Comparison of ENCODE assay signal across 8 mouse cellular contexts in the genomic region with DNA sequence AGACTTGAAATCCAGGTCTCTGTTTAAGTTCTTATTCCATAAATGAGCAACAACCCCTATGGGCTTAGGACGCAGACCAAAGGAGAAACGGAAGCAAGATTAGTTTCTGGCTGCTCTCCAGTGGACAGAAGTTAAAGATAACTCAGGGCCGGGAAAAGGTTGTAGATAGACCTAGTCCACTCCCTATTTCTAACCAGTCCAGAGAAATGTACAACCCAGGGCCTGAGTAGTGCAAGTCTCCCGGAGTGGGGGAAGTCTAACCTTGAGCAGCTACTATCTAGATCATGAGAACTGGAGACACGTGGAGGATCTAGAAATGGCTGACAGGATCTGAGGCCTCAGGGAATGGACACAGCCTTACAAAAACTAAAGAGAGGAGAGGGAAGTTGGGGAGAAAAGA. TPM values are rescaled to one million over a fixed set of nuclear protein-coding genes. Genes with fewer than 3 reads are reported as not detected.
A peak's percentile ranks its signal among the peaks of the same experiment; 100 is the strongest.
DNase-seq lines count a peak whose midpoint lies in the region; ATAC-seq and TF ChIP-seq lines count a peak whose summit lies in the region.

No protein-coding gene starts in this region.

- peak overlapping the region; percentile 71 for H3K27ac ChIP-seq in heart, adult 2 months
- H3K27ac ChIP-seq in kidney, embryonic 15.5 days: peak overlapping the region; percentile 96
- peak overlapping the region; percentile 96 for H3K27ac ChIP-seq in midbrain, embryonic 15.5 days

- 4% methylated on average over 5 of the region's 5 CpGs for WGBS in heart, adult 2 months
- WGBS in kidney, embryonic 15.5 days: 9% methylated on average over 5 of the region's 5 CpGs
- 27% methylated on average over 5 of the region's 5 CpGs for WGBS in midbrain, embryonic 15.5 days

- peaks cover 6% of the 10 kb centered on the region for H3K79me2 ChIP-seq in heart, adult 2 months (replicated peaks; ENCODE audit: control insufficient read depth, insufficient read depth, low read length)

- H3K9me3 ChIP-seq in kidney, embryonic 15.5 days (replicated peaks): no peaks in the 10 kb centered on the region
- H3K9me3 ChIP-seq in midbrain, embryonic 15.5 days: no peaks in the 10 kb centered on the region

- H3K9ac ChIP-seq in heart, adult 2 months (ENCODE audit: low read depth, low read length): peak overlapping the region; percentile 90
- H3K9ac ChIP-seq in kidney, embryonic 15.5 days: peak overlapping the region; percentile 86
- H3K9ac ChIP-seq in midbrain, embryonic 15.5 days: peak overlapping the region; percentile 92

- ATAC-seq in kidney, embryonic 15.5 days (replicated peaks; ENCODE audit: low FRiP score): peak; percentile 37; the same call in 1 of the 2 replicates
- ATAC-seq in midbrain, embryonic 15.5 days (replicated peaks): 0 out of 2 replicates have a peak, but pooled peaks have one; percentile 5

- no peak for TF ChIP-seq CTCF in heart, adult 2 months (IDR thresholded peaks at IDR 0.05)

- peaks cover 6% of the 10 kb centered on the region for H3K4me1 ChIP-seq in heart, adult 2 months (ENCODE audit: control insufficient read depth, insufficient read depth, low read length)
- H3K4me1 ChIP-seq in kidney, embryonic 15.5 days: peaks cover 42% of the 10 kb centered on the region
- peaks cover 38% of the 10 kb centered on the region for H3K4me1 ChIP-seq in midbrain, embryonic 15.5 days

- H3K4me2 ChIP-seq in kidney, embryonic 15.5 days: peak overlapping the region; percentile 85
- H3K4me2 ChIP-seq in midbrain, embryonic 15.5 days: peak overlapping the region; percentile 76

- peak; percentile 52 for DNase-seq in cerebellum, adult 9-10 months
- no peak for DNase-seq in cerebellum, postnatal 25 days
- peak; percentile 70 for DNase-seq in R1 (ENCODE audit: low read depth, low spot score)
- peak; percentile 28 to 34 for DNase-seq in heart, adult 2 months
- no peak for DNase-seq in right cerebral cortex, adult 18-20 months
- DNase-seq in right cerebral cortex, postnatal 25 days: no peak

- peaks cover 4% of the 10 kb centered on the region; the same call in 1 of the 2 replicates for H3K36me3 ChIP-seq in heart, adult 2 months (ENCODE audit: control insufficient read depth, insufficient read depth, low read length)
- peaks cover 36% of the 10 kb centered on the region for H3K36me3 ChIP-seq in kidney, embryonic 15.5 days
- peaks cover 13% of the 10 kb centered on the region for H3K36me3 ChIP-seq in midbrain, embryonic 15.5 days (replicated peaks)

- peak overlapping the region; percentile 90 for H3K4me3 ChIP-seq in heart, adult 2 months
- H3K4me3 ChIP-seq in kidney, embryonic 15.5 days (replicated peaks): peak overlapping the region; percentile 68
- H3K4me3 ChIP-seq in midbrain, embryonic 15.5 days: peak overlapping the region; percentile 74

- intact Hi-C loops in heart, adult 2 months (cut with DNase I): loop anchor here (2.0 kb wide), 1 partner anchor 18 kb away; no protein-coding TSS in a partner anchor

- no peak for TF ChIP-seq EP300 in heart, adult 2 months (IDR thresholded peaks at IDR 0.05; ENCODE audit: insufficient read depth, low read depth, low read length)

- TF ChIP-seq POLR2A in heart, adult 2 months (IDR thresholded peaks at IDR 0.05; ENCODE audit: insufficient read depth, low read depth, low read length): no peak

- no peaks in the 10 kb centered on the region for H3K27me3 ChIP-seq in heart, adult 2 months (ENCODE audit: control insufficient read depth, insufficient read depth, low read length)
- no peaks in the 10 kb centered on the region for H3K27me3 ChIP-seq in kidney, embryonic 15.5 days
- H3K27me3 ChIP-seq in midbrain, embryonic 15.5 days (replicated peaks): no peaks in the 10 kb centered on the region

RNA-seq across cellular contexts. Expression of gene Atpif1, which starts 1.0 kb away (rescaled TPM):
- total RNA-seq in heart, adult 2 months (2021): 100 to 1,000 TPM; 287 to 299 TPM
- 146 and 164 TPM in 2 replicates for polyA plus RNA-seq in heart, adult 2 months (2012; rRNA removed)
- 1,106 and 1,152 TPM in 2 replicates for polyA plus RNA-seq in kidney, embryonic 15.5 days (2015; fragmentation: Nextera tagmentation; extraction: Ambion mirVana)
- polyA plus RNA-seq in midbrain, embryonic 15.5 days (2015; fragmentation: Nextera tagmentation; extraction: Ambion mirVana): 1,207 and 1,280 TPM in 2 replicates

RNA-seq across cellular contexts. Expression of gene Dnajc8, which starts 2.9 kb away (rescaled TPM):
- total RNA-seq in heart, adult 2 months (2021): 10 to 100 TPM; 53.3 to 58.8 TPM
- polyA plus RNA-seq in heart, adult 2 months (2012; rRNA removed): 29.1 and 40.0 TPM in 2 replicates
- polyA plus RNA-seq in kidney, embryonic 15.5 days (2015; fragmentation: Nextera tagmentation; extraction: Ambion mirVana): 166 and 167 TPM in 2 replicates
- polyA plus RNA-seq in midbrain, embryonic 15.5 days (2015; fragmentation: Nextera tagmentation; extraction: Ambion mirVana): 130 and 131 TPM in 2 replicates

RNA-seq across cellular contexts. Expression of gene Sesn2, which starts 22.2 kb away (rescaled TPM):
- 1 to 10 TPM; 2.5 to 3.3 TPM for total RNA-seq in heart, adult 2 months (2021)
- 3.4 and 4.3 TPM in 2 replicates for polyA plus RNA-seq in heart, adult 2 months (2012; rRNA removed)
- polyA plus RNA-seq in kidney, embryonic 15.5 days (2015; fragmentation: Nextera tagmentation; extraction: Ambion mirVana): 19.4 and 20.3 TPM in 2 replicates
- polyA plus RNA-seq in midbrain, embryonic 15.5 days (2015; fragmentation: Nextera tagmentation; extraction: Ambion mirVana): 8.1 and 9.7 TPM in 2 replicates

RNA-seq across cellular contexts. Expression of gene Ptafr, which starts 31.4 kb away (rescaled TPM):
- 1 to 10 TPM; 1.7 to 1.8 TPM for total RNA-seq in heart, adult 2 months (2021)
- 3.1 and 4.4 TPM in 2 replicates for polyA plus RNA-seq in heart, adult 2 months (2012; rRNA removed)
- polyA plus RNA-seq in kidney, embryonic 15.5 days (2015; fragmentation: Nextera tagmentation; extraction: Ambion mirVana): 0.62 and 1.1 TPM in 2 replicates
- 0.67 and 1.0 TPM in 2 replicates for polyA plus RNA-seq in midbrain, embryonic 15.5 days (2015; fragmentation: Nextera tagmentation; extraction: Ambion mirVana)

Comparison
In these comparisons a context has a peak if more than half of its experiments do, and no peak if none do; other contexts are left out.
1. DNase-seq: peak in cerebellum, adult 9-10 months (single experiment), R1 (single experiment) and heart, adult 2 months (2 of 2); none in cerebellum, postnatal 25 days (0 of 2), right cerebral cortex, adult 18-20 months (single experiment) and right cerebral cortex, postnatal 25 days (single experiment).
2. Peak in every context shown above with its lines, with median percentiles within 50 percentile points of each other: H3K27ac ChIP-seq, H3K4me3 ChIP-seq and H3K9ac ChIP-seq.